Mouse (Mus musculus): ENCODE measurements at regions not wholly inside any gene's neighbourhood (a gene's known extent, or its start where the extent isn't known, plus 50 kb on each side); places are given as distances from the start of the nearest gene placed in this dataset.
A peak's percentile ranks its signal among the peaks of the same experiment; 100 is the strongest.

DNA sequence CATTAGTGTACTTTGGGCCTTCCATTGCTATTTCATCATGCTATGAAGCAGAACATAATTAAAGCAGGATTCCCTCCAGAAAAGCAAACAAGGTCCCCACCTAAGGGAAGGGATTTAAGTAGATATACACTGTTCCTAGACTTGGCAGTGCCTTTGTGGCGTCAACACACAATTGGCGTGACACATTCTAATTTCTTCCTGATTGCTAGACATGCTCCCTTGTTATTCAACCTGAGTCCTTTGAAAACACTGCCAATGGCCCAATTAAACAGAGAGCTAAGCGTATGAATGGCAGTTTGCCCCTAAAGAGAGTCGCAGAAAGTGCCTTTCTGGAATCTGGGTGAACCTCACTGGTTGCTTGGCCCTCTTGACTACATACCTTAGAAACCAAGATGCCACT is 60.3 kb upstream of the Kdm8 start:
- WGBS = 90% methylated on average over 4 of the region's 4 CpGs

DNA sequence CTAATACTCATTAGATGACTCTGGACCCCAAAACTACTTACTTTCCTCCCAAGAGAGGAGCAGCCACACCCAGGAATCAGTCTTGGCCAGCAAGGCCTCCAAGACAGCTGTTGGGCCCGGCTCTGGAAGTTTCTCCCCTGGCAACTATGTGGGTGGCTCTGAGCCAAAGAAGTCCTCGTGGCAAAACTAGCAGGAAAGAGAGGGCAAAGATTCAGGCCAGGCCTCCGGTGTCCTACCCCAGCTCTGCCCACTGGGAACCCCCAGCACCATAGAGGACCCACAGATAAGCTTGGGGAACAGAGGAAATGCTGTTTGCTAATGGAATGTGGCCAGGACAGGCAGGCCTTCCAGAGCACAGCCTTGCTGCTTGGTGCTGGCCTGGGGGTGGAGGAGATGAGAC is 51.9 kb upstream of the Kdm8 start:
- H3K4me2 ChIP-seq (ENCODE audit: low read depth) = no peak overlapping the region
- ATAC-seq (ENCODE audit: insufficient read depth, low FRiP score, low TSS enrichment) (no peak), DNase-seq (ENCODE audit: low spot score) (peak; percentile 13)
- WGBS = 54% methylated on average over 3 of the region's 3 CpGs
- H3K36me3 ChIP-seq (ENCODE audit: control insufficient read depth, insufficient read depth, low read length) = no peaks in the 10 kb centered on the region
- H3K27me3 ChIP-seq (ENCODE audit: control insufficient read depth, insufficient read depth, low read length) = no peaks in the 10 kb centered on the region
- H3K27ac ChIP-seq (ENCODE audit: low read depth, low read length) = no peak overlapping the region
- H3K4me3 ChIP-seq (ENCODE audit: low read depth, low read length) = no peak overlapping the region
- H3K4me1 ChIP-seq (ENCODE audit: control insufficient read depth, insufficient read depth, low read length) = no peaks in the 10 kb centered on the region
- no peaks in the 10 kb centered on the region for H3K9me3 ChIP-seq (ENCODE audit: control insufficient read depth, low read length)
- no peak overlapping the region for H3K9ac ChIP-seq (ENCODE audit: low read length)

More for the DNA sequence above, 60.3 kb upstream of the Kdm8 start:
- H3K36me3 ChIP-seq (ENCODE audit: control insufficient read depth, insufficient read depth, low read length) = no peaks in the 10 kb centered on the region
- no peak overlapping the region for H3K4me3 ChIP-seq (ENCODE audit: low read depth, low read length)
- DNase-seq (ENCODE audit: low spot score) (no peak), ATAC-seq (ENCODE audit: insufficient read depth, low FRiP score, low TSS enrichment) (no peak)
- no peaks in the 10 kb centered on the region for H3K9me3 ChIP-seq (ENCODE audit: control insufficient read depth, low read length)
- no peak overlapping the region for H3K9ac ChIP-seq (ENCODE audit: low read length)
- no peaks in the 10 kb centered on the region for H3K4me1 ChIP-seq (ENCODE audit: control insufficient read depth, insufficient read depth, low read length)
- H3K27me3 ChIP-seq (ENCODE audit: control insufficient read depth, insufficient read depth, low read length) = no peaks in the 10 kb centered on the region
- no peak overlapping the region for H3K4me2 ChIP-seq (ENCODE audit: low read depth)
- no peak overlapping the region for H3K27ac ChIP-seq (ENCODE audit: low read depth, low read length)

- ATAC-seq (ENCODE audit: insufficient read depth, low FRiP score, low TSS enrichment) (peak; percentile 81), DNase-seq (ENCODE audit: low spot score) (peak; percentile 62)
- Histone ChIP-seq H3K4me2 (ENCODE audit: low read depth) (peak overlapping the region; percentile 81), H3K4me1 (ENCODE audit: control insufficient read depth, insufficient read depth, low read length) (no peaks in the 10 kb centered on the region), H3K4me3 (ENCODE audit: low read depth, low read length) (peak overlapping the region; percentile 29), H3K27me3 (ENCODE audit: control insufficient read depth, insufficient read depth, low read length) (no peaks in the 10 kb centered on the region), H3K9ac (ENCODE audit: low read length) (peak overlapping the region; percentile 57), H3K36me3 (ENCODE audit: control insufficient read depth, insufficient read depth, low read length) (no peaks in the 10 kb centered on the region), H3K9me3 (ENCODE audit: control insufficient read depth, low read length) (no peaks in the 10 kb centered on the region), H3K27ac (ENCODE audit: low read depth, low read length) (no peak overlapping the region)
- WGBS = under 1% methylated on average over 16 of the region's 16 CpGs
These were observed 51.2 kb upstream of the Kdm8 start for GRCm38 (mm10) chr7:125393228-125393627.

DNA sequence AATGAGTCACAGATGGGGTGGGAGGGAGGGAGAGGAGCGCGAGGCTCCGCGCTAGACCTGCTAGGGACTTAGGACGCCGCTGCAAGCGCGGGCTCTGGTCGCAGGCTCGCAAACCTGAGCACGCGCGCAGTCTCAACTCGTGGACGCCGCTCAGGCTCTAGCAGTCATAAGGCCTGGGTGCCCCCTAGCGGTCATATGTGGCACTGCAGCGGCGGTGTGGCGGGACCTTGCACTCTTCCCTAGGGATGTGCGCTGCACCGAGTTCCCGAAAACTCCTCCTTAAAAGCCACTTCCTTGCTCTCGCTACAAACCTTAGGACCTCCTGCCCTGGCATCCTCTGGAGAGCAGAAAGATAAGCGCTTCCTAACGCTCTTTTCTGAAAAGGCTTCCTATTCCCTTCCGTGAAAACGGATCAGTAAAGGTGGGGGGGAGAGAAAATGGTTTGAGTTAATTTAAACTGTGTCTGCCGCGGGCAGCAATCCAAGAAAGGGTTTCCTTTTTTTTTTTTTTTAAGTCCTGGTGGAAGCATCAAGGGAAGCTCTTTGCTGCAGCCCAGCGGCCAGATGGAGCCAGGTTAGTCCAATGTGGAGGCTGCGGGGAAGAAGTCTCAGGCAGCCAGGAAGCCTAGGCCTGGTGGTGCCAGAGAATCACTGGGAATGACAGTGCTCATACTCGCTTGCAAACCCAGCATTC is 50.7 kb upstream of the Kdm8 start:
- peak overlapping the region; percentile 46 for H3K9ac ChIP-seq (ENCODE audit: low read length)
- no peaks in the 10 kb centered on the region for H3K36me3 ChIP-seq (ENCODE audit: control insufficient read depth, insufficient read depth, low read length)
- WGBS = 1% methylated on average over 19 of the region's 33 CpGs
- no peaks in the 10 kb centered on the region for H3K27me3 ChIP-seq (ENCODE audit: control insufficient read depth, insufficient read depth, low read length)
- peak overlapping the region; percentile 29 for H3K4me3 ChIP-seq (ENCODE audit: low read depth, low read length)
- H3K4me1 ChIP-seq (ENCODE audit: control insufficient read depth, insufficient read depth, low read length) = no peaks in the 10 kb centered on the region
- H3K27ac ChIP-seq (ENCODE audit: low read depth, low read length) = no peak overlapping the region
- DNase-seq (ENCODE audit: low spot score) (peak; percentile 96), ATAC-seq (ENCODE audit: insufficient read depth, low FRiP score, low TSS enrichment) (peak; percentile 89)
- no peaks in the 10 kb centered on the region for H3K9me3 ChIP-seq (ENCODE audit: control insufficient read depth, low read length)
- peak overlapping the region; percentile 81 for H3K4me2 ChIP-seq (ENCODE audit: low read depth)
